Mouse (Mus musculus): ENCODE results near the gene Pex7.
"Not testable (repeated sequence)": the region's sequence is repeated elsewhere in the genome, so short reads cannot be mapped to it uniquely, and the experiment has no call there.

Gene Pex7

DNA sequence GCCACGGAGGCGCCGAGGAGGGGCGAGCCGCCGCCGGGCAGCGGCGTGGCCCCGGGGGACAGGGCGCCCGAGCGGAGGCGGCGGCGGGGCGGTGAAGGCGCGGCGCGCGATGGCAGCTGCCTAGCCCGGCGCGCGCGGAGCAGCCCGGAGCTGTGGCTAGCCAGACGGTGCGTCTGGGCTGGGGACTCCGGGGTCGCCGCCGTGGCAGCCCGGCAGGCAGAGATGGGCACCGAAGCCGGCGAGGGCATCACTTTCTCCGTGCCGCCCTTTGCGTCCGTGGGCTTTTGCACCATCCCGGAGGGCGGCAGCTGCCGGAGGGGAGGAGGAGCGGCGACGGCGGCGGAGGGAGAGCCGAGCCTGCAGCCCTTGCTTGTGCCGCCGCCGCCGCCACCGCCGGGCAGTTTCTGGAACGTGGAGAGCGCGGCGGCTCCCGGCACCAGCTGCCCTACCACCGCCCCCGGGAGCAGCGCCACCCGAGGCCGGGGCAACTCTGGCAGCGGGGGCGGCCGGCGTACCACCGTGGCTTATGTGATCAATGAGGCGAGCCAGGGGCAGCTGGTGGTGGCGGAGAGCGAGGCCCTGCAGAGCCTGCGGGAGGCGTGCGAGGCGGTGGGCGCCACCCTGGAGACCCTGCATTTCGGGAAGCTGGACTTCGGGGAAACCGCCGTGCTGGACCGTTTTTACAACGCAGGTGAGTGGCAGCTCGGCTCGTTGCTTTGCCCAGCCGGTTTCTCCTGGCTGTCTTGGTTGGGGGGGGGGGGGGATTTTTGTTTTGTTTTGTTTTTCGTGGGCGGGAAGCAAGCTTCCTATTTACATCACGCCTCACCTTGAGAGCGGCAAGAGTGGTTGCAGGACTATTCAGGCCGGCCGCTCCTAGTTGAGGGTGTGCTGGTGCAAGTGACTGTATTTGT lies 27.1 kb upstream of the Pex7 start, which contains the start of gene Map3k5:
Map3k5 (plus strand) TSS at position 89 of the 911 bp plus-strand sequence.
- peak; percentile 32 to 40 for DNase-seq (ENCODE audit: low read depth in 2 of 2, low spot score in 2 of 2)

DNA sequence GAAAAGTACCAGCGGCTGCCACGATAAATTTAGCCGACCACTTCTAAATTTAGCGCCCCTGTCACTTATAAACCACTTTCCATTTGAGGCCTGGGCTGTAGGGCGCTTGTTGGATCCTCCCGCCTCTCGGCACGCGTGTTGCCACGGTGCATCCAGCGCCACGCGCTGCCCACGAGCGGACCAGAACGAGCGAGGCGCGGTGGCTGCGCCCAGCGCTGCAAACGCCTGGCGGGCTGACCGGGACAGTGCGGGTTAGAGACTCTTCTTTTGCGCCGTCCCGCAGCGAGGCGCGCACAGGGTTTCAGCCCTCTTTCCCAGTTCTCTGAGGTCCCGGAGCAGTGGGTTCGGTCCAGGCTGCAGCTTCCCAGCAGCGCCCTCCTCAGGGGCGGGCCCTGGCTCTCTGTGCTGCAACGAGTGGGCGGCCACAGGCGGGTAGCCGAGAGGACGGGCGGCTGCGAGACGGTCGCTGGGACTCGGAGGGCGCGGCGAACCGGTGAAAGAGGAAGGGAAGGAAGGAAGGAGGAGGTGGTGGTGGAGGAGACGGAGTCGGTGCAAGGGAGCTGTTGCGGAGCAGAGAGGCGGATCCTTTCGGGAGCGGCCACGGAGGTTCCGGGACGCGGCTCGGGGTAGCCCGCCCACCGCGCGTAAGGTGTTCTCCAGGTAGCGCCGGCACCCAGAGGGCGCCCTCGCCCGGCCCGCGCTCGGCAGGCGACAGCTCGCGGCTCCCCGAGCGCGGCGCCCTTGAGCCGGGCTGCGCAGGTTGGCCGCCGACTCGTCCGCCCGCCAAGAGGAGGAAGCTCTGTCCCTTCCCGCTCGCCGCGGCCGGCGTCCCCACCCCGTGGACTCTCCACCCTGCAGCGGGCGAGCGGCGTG lies 26.3 kb upstream of the Pex7 start:
- peak; percentile 74 to 76 for DNase-seq (ENCODE audit: low read depth in 2 of 2, low spot score in 2 of 2)

DNA sequence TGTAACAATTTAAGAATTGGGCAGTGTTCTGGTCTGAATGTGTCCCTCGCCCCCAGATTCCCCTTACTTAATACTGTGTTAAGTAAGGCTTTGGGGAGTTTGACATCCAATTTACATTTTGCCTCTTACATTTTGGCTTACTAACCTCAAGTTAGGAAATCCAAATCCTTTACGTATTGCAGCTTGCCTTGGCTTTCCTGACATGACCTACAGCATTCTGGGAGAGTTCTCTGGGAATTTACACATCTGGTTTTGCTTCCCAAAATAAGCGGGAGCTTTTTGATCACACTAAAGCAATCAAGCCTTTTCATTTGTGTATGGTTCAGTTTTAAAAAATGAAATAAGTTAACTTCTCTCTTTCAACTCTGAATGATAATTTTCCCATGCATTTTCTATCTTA lies 25.5 kb upstream of the Pex7 start:
- no peak for DNase-seq (ENCODE audit: low read depth in 2 of 2, low spot score in 2 of 2)

DNA sequence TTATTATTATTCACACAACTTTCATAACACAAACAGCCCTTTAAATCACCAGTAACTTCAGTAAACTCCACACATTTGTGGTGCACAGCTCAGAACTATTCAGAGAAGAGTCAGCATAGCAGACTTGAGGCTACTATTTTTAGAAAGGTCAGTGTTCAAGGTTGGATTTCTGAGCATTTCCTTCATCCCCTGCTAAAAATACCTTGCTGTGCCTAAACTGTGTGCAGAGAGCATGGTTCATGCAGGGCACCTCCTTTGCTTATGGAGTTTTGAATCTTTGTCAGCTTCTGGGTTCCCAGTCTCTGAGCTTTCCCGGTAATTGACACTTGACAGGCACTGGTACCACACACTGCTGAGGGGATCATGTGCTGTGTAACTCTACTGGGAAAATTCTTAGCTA lies 20.7 kb upstream of the Pex7 start:
- no peak for DNase-seq (ENCODE audit: low read depth in 2 of 2, low spot score in 2 of 2)

DNA sequence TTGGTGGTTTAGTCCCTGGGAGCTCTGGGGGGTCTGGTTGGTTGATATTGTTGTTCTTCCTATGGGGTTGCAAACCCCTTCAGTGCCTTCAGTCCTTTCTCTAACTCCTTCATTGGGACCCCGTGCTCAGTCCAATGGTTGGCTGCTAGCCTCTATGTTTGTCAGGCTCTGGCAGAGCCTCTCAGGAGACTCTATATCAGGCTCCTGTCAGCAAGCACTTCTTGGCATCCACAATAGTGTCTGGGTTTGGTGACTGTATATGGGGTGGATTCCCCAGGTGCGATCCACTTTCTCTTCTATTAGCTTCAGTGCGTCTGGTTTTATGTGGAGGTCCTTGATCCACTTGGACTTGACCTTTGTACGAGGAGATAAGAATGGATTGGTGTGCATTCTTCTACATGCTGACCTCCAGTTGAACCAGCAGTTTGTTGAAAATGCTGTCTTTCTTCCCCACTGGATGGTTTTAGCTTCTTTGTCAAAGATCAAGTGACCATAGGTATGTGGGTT lies 19.0 kb upstream of the Pex7 start:
- DNase-seq (ENCODE audit: low read depth in 2 of 2, low spot score in 2 of 2): not testable (repeated sequence)

DNA sequence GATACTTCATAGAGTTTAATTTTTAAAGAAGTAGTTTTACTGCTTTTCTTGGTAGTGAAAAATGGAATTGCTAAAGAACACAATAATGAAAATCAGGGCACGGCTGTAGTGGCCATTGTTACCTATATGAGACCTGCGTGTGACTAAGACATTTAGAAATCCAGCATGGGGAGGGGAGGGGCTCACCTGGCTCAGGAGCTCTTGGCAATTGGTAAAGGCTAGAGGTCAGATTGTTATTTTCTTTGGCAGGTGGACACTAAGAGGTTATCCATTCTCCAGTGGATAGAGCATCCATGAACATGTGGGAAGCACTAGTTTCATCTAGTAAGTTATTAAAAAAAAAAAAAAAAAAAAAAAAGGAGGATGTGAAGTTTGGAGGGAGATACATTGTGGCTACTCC lies 16.8 kb upstream of the Pex7 start:
- DNase-seq (ENCODE audit: low read depth in 2 of 2, low spot score in 2 of 2): no peak

DNA sequence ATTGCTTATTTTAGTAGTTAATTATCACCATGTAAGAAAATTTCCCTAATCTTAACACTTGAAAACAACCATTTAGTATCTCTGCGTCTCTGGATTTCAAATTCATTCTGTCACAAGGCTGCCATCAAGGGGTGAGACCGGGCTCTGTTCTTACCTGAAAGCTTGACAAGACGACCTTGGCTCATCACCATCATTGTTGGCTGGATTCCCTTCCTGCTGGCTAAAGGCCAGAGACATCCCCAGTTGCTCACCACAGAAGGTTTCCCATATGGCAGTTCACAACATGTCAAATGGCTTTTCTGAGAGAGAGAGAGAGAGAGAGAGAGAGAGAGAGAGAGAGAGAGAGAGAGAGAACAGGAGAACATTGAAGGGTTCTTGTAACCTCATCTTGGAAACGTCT lies 14.9 kb upstream of the Pex7 start:
- DNase-seq (ENCODE audit: low read depth in 2 of 2, low spot score in 2 of 2): no peak

DNA sequence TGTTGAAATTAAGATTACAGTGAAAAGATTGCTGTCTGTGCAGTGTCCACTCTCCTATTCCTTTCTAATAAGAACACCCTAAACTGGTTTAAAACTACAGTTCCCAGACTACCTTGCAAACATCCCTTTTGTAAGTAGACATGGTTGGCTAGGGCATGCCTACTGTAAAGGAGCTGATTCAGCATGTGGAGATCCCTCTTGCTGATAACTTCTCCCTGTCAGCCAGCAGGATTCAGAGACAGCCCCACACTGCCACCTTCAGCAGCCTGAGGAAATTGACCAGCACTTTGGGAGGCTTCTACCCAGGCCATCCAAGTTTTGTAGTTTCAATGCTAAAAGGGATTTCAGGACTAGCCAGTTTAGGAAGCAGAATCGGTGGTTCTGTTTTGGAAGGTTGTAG lies 7.8 kb upstream of the Pex7 start:
- DNase-seq (ENCODE audit: low read depth in 2 of 2, low spot score in 2 of 2): no peak

DNA sequence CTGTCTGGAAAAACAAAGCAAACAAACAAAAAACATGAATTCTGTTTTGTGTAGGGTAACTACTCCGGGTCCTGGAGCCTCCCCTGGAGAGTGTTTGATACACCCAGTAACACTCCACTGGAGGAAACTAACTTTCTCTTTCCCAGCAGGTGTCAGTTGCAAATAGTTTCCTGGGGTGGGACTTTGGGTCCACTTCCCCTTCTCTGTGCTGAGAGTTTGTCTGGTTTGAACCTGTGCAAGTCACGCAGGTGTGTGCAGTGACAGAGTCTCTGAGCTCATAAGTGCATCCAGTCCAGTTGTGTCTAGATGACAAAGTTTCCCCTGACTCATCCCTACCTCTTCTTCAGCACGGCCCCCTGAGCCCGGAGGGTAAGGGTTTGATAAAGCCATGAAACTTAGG lies 6.3 kb upstream of the Pex7 start:
- DNase-seq (ENCODE audit: low read depth in 2 of 2, low spot score in 2 of 2): no peak

DNA sequence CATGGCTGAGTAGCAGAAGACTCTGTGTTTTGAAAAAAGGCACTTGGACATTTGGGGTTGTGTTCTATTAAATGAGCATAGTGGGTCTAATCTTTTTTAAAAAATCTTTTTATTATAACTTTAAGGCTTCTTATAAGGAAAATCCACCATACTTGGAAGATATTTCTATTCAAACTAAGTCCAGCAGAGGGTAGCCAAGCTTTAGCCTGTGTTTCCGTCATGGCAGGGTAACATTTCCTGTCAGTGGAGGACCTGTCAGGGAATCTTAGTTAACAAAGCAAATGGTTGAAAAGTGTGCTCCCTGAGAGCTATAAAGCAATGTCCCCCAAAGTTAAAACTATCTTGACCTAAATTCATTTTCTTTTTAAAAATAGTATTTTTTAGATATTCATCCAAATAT lies 4.1 kb upstream of the Pex7 start:
- DNase-seq (ENCODE audit: low read depth in 2 of 2, low spot score in 2 of 2): no peak

DNA sequence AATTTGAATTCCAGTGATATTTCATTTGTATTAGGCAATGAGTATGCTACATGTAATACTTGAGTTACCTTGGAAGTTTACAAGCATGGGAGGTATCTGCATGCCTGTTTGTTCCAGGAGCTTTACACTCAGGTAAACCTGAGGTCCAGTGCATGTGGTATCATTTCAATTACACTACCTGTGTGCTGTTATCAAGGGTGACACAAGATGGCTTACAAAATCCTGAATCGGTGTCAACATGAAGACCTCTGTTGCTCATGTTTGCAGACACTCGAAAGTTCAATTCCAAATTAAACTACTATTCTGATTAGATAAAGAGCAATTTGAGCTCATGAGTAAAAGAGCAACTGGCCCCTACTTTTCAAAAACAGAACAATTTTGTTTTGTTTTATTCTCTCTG lies 3.0 kb upstream of the Pex7 start:
- no peak for DNase-seq (ENCODE audit: low read depth in 2 of 2, low spot score in 2 of 2)

DNA sequence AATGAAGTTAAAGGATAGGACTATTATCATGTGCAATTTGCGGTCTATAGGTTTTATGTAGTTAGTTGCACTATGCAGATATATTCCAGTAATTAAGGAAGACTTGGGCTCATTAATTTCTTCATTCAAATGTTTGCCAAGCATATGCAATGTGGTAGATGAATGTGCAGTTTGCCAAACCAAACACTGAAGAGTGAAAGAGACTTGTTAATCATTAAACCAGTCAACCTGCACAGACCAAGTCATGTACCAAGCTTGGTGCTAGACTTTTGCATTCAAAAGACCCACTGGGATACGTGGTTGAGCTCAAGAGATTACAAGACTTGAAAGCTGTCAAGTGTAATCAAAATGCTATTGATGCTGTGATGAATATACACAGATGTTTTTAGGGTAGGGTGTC lies 587 bp upstream of the Pex7 start:
- DNase-seq (ENCODE audit: low read depth in 2 of 2, low spot score in 2 of 2): no peak

DNA sequence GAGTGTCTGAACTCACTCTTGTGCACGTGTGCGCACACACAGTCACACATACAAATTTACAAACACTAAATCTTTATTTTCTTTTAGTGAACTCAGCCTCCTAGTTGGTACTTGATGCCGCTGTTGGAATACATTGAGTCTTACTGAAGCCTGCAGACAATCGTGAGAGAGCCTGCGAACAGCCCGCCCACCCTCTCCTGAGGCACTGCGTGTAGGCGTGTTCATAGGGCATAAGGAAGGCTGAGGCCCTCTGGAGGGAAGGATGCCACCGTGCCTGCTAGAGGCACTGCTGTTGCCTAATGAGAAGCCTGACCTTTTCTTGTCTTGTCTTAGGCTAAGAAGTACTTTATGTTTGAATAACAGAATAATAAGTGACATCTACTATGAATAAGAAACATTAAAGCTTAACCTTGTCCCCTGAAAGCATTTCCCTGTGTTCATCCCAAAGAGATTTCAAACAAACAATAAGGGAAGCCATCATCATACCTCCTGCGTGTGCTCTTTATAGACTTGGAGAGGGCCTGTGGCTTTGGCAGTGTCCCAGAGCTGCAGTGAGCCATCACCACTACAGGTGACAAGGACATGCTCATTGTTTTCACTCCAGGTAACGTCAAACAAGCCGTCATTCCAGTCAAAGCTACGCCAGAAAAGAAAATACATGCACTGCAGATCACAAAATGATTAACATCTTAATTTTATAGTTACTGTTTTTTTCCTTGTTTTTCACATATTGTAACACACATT lies 3.2 kb downstream of the Pex7 start:
- DNase-seq (ENCODE audit: low read depth in 2 of 2, low spot score in 2 of 2): no peak

DNA sequence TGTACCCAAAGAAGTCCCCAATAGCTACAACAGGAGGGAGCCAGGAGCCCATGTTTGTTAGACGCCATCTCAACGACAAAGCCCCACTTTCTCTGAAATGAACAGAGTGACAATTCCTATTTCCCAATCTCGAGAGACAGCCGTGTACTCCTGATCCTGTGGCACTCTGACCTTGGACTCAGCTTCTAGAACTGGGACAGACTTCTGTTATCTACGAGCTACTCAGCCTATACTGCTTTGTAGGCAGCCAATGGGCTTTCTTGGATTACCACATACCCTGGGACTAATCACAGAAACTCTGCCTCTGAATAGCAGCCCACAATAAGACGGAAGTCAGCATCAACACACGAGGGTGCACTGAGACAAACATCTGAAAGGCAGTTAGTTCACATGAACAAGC lies 5.5 kb downstream of the Pex7 start:
- DNase-seq (ENCODE audit: low read depth in 2 of 2, low spot score in 2 of 2): no peak

DNA sequence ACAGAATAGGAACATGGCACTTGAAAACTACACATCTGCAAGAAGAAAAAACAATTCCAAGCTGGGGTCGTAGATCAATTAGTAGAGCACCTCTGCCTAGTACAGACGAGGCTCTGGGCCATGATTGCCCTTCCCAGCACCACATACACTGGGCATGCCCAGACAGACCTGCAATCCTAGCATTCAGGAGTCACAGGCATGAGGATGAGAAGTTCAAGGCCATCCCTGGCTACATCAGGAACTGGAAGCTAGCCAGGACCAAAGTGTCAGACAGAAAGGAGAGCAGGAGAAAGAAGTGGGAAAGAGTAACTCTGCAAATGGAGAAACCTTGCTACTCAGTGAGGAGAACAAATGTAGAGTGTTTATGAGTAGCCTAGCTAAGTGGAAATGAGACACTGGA lies 7.3 kb downstream of the Pex7 start:
- DNase-seq (ENCODE audit: low read depth in 2 of 2, low spot score in 2 of 2): no peak

DNA sequence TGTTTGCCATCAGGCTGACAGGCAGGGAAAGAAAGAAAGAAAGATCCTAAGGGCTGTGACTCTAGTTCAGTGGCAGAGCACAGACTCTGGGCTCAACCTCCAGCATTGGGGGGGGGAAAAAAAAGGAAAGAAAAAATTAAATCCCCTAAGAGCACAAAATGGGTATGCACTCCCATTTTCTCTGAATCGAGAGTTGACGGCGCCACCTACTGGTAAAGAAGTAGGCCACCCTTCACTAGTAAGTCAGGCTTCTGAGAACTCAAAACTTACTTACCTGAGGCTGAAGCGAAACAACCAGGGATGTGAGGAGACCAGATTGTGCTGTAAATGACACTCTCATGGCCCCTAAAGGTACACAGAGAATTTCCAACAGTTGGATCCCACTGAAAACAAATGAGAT lies 13.5 kb downstream of the Pex7 start:
- peak; percentile 31 to 50 for DNase-seq (ENCODE audit: low read depth in 2 of 2, low spot score in 2 of 2)

DNA sequence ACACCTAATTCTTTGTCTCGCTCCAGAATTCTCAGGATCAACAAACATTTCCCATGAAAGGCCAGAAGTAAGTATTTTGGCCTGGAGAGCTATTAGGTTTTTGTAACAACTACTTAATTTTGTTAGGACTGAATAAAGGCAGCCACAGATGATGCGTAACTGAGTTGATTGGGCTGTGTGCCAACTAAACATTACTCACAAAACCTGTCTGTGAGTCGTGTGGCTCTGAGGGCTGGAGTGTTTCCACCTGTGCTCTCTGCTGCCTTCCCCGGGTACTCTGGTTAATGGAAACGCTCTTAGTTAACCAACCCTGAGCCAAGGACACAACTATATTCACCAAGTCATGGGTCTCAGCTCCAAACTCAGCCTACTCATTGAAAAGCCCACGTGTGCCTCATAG lies 14.3 kb downstream of the Pex7 start:
- DNase-seq (ENCODE audit: low read depth in 2 of 2, low spot score in 2 of 2): no peak

DNA sequence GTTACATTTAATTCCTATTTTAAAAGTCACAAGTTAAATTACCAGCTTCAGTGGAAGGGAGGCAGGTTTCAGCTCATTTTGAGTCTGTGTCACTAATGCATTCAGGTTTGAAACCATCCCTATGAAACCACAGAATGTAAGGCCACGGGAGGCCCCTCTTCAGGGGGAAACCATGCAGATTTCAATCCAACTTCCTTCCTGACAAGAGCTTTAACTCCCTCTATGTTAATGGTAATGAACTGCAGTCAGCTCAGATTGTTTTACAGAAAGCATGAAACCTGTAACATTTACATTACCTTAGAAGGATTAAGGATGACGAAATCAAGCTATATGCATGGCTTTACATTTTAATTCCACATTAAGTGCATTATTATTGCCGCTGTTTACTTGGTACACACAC lies 15.8 kb downstream of the Pex7 start:
- no peak for DNase-seq (ENCODE audit: low read depth in 2 of 2, low spot score in 2 of 2)

DNA sequence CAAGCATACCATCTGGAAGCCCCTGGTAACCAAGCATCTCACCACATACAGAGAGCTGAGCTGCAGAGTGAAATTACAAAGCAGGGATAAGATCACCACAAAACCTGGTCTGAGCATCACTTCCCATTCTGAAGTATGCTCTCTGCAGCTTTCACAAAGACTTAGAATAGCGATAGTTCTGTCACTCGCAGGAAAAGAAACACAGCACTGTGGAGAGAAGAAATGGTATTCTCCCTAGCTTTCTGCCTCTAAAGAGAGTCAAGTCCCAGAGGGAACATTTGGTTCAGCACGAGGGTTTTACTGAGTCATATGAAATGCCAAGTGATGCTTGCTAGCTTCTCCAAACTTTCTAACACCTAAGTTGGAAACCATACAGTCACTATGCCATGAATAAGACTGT lies 17.6 kb downstream of the Pex7 start:
- no peak for DNase-seq (ENCODE audit: low read depth in 2 of 2, low spot score in 2 of 2)

DNA sequence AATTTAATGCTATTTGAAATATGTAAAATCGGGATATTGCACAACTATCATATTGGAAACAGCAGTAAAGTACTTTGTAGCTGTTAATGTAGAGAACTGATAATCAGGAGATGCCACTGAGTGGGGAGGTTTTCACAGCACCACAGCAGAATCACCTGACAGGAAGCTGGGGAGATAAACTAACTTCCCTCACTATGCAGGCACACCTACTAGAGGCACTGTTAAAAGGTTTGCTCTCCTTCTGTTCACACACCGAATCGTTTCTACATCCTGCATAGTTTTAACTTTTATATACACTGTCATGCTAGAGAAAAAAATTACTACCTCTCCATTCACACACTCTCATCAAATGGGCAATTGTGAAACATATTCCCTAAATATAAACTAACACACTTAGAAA lies 21.2 kb downstream of the Pex7 start:
- DNase-seq (ENCODE audit: low read depth in 2 of 2, low spot score in 2 of 2): no peak

DNA sequence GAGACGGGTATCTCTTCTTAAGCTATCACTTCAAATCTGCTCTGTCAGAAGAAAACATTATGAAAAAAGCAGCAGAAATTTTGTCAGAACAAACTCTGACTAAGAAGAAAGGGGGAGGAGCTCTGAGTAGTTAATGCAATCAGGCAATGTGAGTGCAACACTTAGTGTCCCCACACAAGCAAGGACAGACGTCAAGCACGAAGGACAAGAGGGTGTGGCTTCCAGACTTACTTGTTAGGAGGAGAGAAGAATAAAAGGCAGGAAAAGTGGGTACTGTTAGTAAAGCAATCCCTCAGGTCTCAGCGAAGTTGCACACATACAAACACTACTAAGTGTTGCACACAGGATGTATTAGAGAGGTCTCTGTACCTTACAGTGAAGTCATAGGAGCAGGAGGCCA lies 23.1 kb downstream of the Pex7 start:
- no peak for DNase-seq (ENCODE audit: low read depth in 2 of 2, low spot score in 2 of 2)
